Mouse (Mus musculus) thymus, postnatal 10 days (tissue): Measurements from ENCODE around the gene Papola.
A peak's percentile ranks its signal among the peaks of the same experiment; 100 is the strongest.

Experiments
- DNase-seq, 2 experiments: peaks; one replicate each; pipeline ENCODE4 v3.0.0; 2021; ENCODE audit warnings: low spot score in 2 of 2

Papola gene

GRCm38 (mm10) chr12:105862607-105863006 lies 78.1 kb downstream of the Papola start:
- DNase-seq, result no peak

DNA sequence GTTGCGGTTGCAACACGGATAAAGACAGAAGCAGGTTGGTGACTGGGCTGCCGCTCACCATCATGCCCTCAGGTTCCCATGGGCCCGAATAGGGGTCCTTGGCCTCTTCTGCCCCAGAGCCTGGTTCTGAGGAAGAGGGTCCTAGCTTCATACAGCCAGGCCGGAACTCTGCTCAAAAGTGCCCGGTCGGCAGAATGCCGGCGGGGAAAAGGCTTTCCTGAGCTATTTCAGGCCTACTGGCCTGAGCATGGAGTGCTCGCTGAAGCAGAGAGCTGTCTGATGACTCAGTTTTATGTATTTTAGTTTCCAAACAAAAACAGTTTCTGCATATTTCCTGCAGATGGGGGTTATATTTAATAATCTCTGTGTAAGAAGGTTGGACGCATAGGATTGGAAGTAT lies 78.9 kb downstream of the Papola start:
- DNase-seq, result no peak

DNA sequence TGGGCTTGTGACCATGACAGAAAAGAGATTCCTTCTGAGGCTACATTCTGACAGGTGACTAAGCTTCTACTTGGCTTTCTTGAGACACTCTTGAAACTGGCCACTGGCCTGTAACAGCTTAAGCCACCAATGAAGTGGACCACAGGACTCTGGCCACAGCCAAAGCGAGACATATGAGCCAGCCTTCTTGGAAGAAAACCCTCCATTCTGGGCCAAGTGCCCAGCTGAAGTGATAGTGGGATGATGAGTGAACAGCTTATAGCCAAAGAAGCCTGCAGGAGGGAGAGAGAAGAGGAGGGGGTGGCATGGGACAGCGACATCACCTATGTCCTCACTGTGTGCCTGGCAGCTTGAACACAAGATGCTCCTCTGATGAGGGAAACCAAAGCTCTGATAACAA lies 83.2 kb downstream of the Papola start:
- no peak for DNase-seq

DNA sequence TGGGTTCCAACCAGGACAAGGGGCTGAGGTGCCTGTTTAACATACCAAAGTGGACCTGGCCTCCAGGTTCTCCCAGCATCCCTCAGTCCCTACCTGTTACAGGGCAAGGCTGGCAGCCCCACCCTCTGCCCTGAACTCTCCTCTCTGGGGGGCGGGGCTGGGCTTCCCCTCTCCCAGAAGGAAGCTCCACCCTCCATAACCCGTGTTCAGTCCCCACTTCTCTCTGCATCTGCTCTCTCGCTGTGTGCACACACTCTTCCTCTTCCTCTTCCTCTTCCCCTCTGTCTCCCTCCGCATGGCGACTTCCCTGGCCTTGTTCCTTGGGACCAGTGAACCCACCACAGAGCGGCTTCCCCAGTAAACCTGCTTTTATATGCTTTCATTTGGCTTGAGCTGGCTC lies 84.7 kb downstream of the Papola start:
- no peak for DNase-seq

- no peak for DNase-seq
Observed at GRCm38 (mm10) chr12:105869696-105870095, 85.2 kb downstream of the Papola start.

GRCm38 (mm10) chr12:105873283-105873682 lies 88.8 kb downstream of the Papola start:
- peak in 1 of 2 experiments; percentile 47 for DNase-seq

- DNase-seq, result no peak
Observed at GRCm38 (mm10) chr12:105875112-105875511, 90.6 kb downstream of the Papola start.

GRCm38 (mm10) chr12:105876521-105876920 lies 92.0 kb downstream of the Papola start:
- DNase-seq, result no peak

GRCm38 (mm10) chr12:105876931-105877330 lies 92.4 kb downstream of the Papola start:
- no peak for DNase-seq

DNA sequence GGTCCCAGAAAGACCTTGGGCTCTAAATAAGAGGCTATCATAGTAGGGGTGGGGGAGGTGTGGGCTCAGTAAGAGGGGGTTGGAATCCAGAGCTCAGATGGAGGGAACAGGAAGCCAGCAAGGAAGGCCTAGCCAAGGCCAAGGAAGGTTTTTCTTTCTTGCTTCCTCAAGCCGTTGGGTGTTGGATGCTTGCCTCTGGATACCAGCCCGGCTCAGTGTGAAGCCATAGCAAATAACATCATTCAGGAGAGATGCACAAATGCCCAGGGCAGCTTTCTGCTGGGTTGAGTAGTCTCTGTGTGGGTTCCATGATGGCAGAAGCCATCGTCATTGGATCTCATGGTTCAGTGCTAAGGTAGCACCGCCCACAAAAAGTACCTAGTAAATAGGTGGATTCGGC lies 94.3 kb downstream of the Papola start:
- DNase-seq, result no peak

- no peak for DNase-seq
Observed at GRCm38 (mm10) chr12:105883799-105884514, 99.5 kb downstream of the Papola start.

GRCm38 (mm10) chr12:105884515-105885323 lies 100.2 kb downstream of the Papola start:
- DNase-seq, result no peak
